Mouse (Mus musculus) layer of hippocampus, adult 8-10 months (tissue): Measurements from ENCODE around the gene Cep164. TPM values are rescaled to one million over a fixed set of nuclear protein-coding genes. Genes with fewer than 3 reads are reported as not detected.

Source experiments
- total RNA-seq, 4 experiments: library from RNA; stranded (reverse); gene quantifications; 2 replicates each; pipeline ENCODE4 v1.2.4; 2022

Gene Cep164
- total RNA-seq, 4 experiments from 2014 or later: 14.6 to 20.3 (median 17.8) TPM

Other genes with a start within 250 kb of the Cep164 start
- gene Bace1, start 9.9 kb upstream of the Cep164 start, total RNA-seq: 10 to 100 TPM; 72.1 to 88.1 (median 77.0) TPM
- gene Pcsk7, start 77.8 kb upstream of the Cep164 start, total RNA-seq: 10 to 100 TPM; 23.8 to 33.7 (median 26.2) TPM
- gene Rnf214, start 78.2 kb upstream of the Cep164 start, total RNA-seq: 10 to 100 TPM; 67.3 to 79.6 (median 72.2) TPM
- 10 to 100 TPM in 2 of 4 experiments, 1 to 10 TPM in 2; 4.2 to 16.3 (median 8.8) TPM for gene Tagln, start 107.4 kb upstream of the Cep164 start, total RNA-seq
- 10 to 100 TPM; 67.6 to 81.0 (median 74.0) TPM for gene Sidt2, start 126.6 kb upstream of the Cep164 start, total RNA-seq
- gene Pafah1b2, start 184.0 kb upstream of the Cep164 start, total RNA-seq: 100 to 1,000 TPM; 195 to 219 (median 207) TPM
- 100 to 1,000 TPM; 134 to 147 (median 140) TPM for gene Sik3, start 184.1 kb upstream of the Cep164 start, total RNA-seq